Mouse (Mus musculus): ENCODE results near the gene Farp1. TPM values are rescaled to one million over a fixed set of nuclear protein-coding genes. Genes with fewer than 3 reads are reported as not detected.

Farp1 gene
- total RNA-seq, 2 experiments from 2014 or later: 7.2 to 8.3 TPM

GRCm38 (mm10) chr14:121145698-121146097 lies 110.7 kb downstream of the Farp1 start:
- no peak for DNase-seq

- no peak for DNase-seq
Measured at GRCm38 (mm10) chr14:121146213-121146612, 111.2 kb downstream of the Farp1 start.

GRCm38 (mm10) chr14:121147026-121147425 lies 112.0 kb downstream of the Farp1 start:
- DNase-seq: no peak

- no peak for DNase-seq
Measured at GRCm38 (mm10) chr14:121148088-121148785, 113.2 kb downstream of the Farp1 start.

GRCm38 (mm10) chr14:121149984-121150383 lies 115.0 kb downstream of the Farp1 start:
- DNase-seq: no peak

GRCm38 (mm10) chr14:121151837-121152236 lies 116.8 kb downstream of the Farp1 start:
- no peak for DNase-seq

GRCm38 (mm10) chr14:121152771-121153170 lies 117.8 kb downstream of the Farp1 start:
- DNase-seq: no peak

GRCm38 (mm10) chr14:121153260-121153659 lies 118.3 kb downstream of the Farp1 start:
- no peak for DNase-seq

GRCm38 (mm10) chr14:121155173-121155572 lies 120.2 kb downstream of the Farp1 start:
- DNase-seq: no peak

GRCm38 (mm10) chr14:121158616-121159015 lies 123.6 kb downstream of the Farp1 start:
- no peak for DNase-seq

GRCm38 (mm10) chr14:121162822-121163221 lies 127.8 kb downstream of the Farp1 start:
- no peak for DNase-seq

GRCm38 (mm10) chr14:121164866-121165265 lies 129.9 kb downstream of the Farp1 start:
- no peak for DNase-seq

GRCm38 (mm10) chr14:121165408-121166037 lies 130.5 kb downstream of the Farp1 start:
- peak; percentile 43 for DNase-seq

- no peak for DNase-seq
Measured at GRCm38 (mm10) chr14:121166038-121166436, 131.0 kb downstream of the Farp1 start.

GRCm38 (mm10) chr14:121168716-121169115 lies 133.7 kb downstream of the Farp1 start:
- DNase-seq: no peak

- DNase-seq: no peak
Measured at GRCm38 (mm10) chr14:121170321-121170720, 135.3 kb downstream of the Farp1 start.

GRCm38 (mm10) chr14:121172065-121173036 lies 137.4 kb downstream of the Farp1 start:
- DNase-seq: peak; percentile 53

GRCm38 (mm10) chr14:121175385-121175784 lies 140.4 kb downstream of the Farp1 start:
- no peak for DNase-seq

- DNase-seq: no peak
Measured at GRCm38 (mm10) chr14:121175861-121176260, 140.9 kb downstream of the Farp1 start.

GRCm38 (mm10) chr14:121177907-121178306 lies 142.9 kb downstream of the Farp1 start:
- no peak for DNase-seq

- no peak for DNase-seq
Measured at GRCm38 (mm10) chr14:121180611-121181010, 145.6 kb downstream of the Farp1 start.

- DNase-seq: no peak
Measured at GRCm38 (mm10) chr14:121181798-121182197, 146.8 kb downstream of the Farp1 start.

GRCm38 (mm10) chr14:121182967-121183366 lies 148.0 kb downstream of the Farp1 start:
- no peak for DNase-seq
